Mouse (Mus musculus): ENCODE measurements around the gene Wfdc2. TPM values are rescaled to one million over a fixed set of nuclear protein-coding genes. Genes with fewer than 3 reads are reported as not detected.

Gene Wfdc2
- total and polyA plus RNA-seq, 3 experiments = not detected

DNA sequence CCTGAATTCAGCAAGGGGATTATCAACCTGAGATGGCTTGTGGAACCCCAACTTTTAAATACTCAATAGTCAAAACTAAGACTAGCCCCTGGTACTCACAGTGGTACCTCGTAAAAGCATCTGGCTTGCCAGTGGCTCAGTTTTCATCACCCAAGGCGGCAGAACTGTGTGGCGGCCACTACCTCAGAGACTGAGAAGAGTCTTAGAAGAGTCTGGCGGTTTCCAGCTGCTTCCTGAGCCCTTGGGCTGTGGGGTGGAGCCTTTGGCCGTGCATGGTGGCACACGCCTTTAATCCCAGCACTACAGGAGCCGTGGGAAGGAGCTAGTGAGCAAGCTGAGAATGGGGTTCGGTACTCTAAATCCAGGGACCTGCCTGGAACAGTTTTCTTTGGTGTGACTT is 39.9 kb upstream of the Wfdc2 start:
- DNase-seq (ENCODE audit: extremely low read depth) = peak; percentile 69

DNA sequence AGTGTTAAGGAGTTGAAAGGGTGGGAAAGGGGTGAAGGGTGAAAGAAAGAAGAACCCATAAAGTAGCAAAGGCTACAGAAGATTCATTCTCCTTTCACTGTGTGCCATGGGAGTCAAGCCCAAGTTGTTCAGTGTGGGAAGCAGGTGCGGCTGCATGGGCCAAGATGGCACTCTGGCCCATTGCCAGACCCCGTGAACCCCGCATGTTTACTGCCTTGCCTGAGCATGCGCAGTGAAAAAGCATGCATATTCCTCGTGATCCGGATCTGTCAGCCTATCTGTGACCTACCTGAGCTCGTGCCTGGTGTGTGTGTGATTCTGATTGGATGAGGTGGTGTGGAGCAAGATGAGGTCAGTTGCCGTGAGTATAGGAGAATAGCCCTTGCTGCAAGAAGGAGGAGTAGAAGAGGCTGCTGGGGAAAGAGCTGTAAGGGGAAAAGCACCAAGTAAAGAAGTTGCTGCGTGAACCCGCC is 38.9 kb upstream of the Wfdc2 start:
- TF ChIP-seq CHD2 (IDR thresholded peaks at IDR 0.05; ENCODE audit: low read length) (no peak), NRF1 (IDR thresholded peaks at IDR 0.05; ENCODE audit: low read depth, low read length) (peak; percentile 69)
- in situ Hi-C loops (cut with MboI; ENCODE audit: low pct_ligation_motif_present, low pct_unique_long_range_greater_than_20kb, low sequenced_read_pairs) = no loop called here
- no peak overlapping the region for H3K9ac ChIP-seq (ENCODE audit: insufficient read depth, low read depth)

More for the DNA sequence above, 39.9 kb upstream of the Wfdc2 start:
- peaks cover 30% of the 10 kb centered on the region for H3K9me3 ChIP-seq (replicated peaks; ENCODE audit: low read length)
- 0 out of 2 replicates have a peak, but pooled peaks have one; percentile 19 for TF ChIP-seq CHD1 (IDR thresholded peaks at IDR 0.05; ENCODE audit: low read depth, low read length)
- no peak for TF ChIP-seq ZMIZ1 (IDR thresholded peaks at IDR 0.05; ENCODE audit: low read depth, low read length)
- 0 out of 2 replicates have a peak, but pooled peaks have one; percentile 16 for TF ChIP-seq MXI1 (IDR thresholded peaks at IDR 0.05; ENCODE audit: low read depth, low read length)
- peak overlapping the region; percentile 27; the same call in 1 of the 2 replicates for H3K9ac ChIP-seq (ENCODE audit: insufficient read depth, low read depth)
- peak overlapping the region in 1 of 3 experiments; percentile 8 for H3K4me3 ChIP-seq (replicated peaks in 1 of 3; ENCODE audit: low read depth in 2 of 3, low read length in 2 of 3, poor library complexity in 1 of 3)
- H3K79me2 ChIP-seq (replicated peaks; ENCODE audit: control insufficient read depth, extremely low read depth, insufficient read depth, poor library complexity, severe bottlenecking) = no peaks in the 10 kb centered on the region
- H3K27me3 ChIP-seq (replicated peaks) = peaks cover 13% of the 10 kb centered on the region
- in situ Hi-C loops (cut with MboI; ENCODE audit: low pct_ligation_motif_present, low pct_unique_long_range_greater_than_20kb, low sequenced_read_pairs) (no loop called here), dilution Hi-C loops (cut with MboI; ENCODE audit: extremely low pct_ligation_motif_present, extremely low pct_unique_long_range_greater_than_20kb, low sequenced_read_pairs) (no loop called here)
- peak overlapping the region; percentile 64 for H3K4me2 ChIP-seq (ENCODE audit: insufficient read depth, low read depth, poor library complexity, severe bottlenecking)
- H3K4me1 ChIP-seq (ENCODE audit: control insufficient read depth in 1 of 2, insufficient read depth in 2 of 2) = peaks cover 2 to 25% of the 10 kb centered on the region in 2 experiments
- peak overlapping the region; percentile 71 for H3K27ac ChIP-seq (ENCODE audit: insufficient read depth, low read depth)
- no peaks in the 10 kb centered on the region for H3K36me3 ChIP-seq (replicated peaks in 1 of 2; ENCODE audit: control insufficient read depth in 1 of 2, insufficient read depth in 1 of 2, low read length in 1 of 2)

DNA sequence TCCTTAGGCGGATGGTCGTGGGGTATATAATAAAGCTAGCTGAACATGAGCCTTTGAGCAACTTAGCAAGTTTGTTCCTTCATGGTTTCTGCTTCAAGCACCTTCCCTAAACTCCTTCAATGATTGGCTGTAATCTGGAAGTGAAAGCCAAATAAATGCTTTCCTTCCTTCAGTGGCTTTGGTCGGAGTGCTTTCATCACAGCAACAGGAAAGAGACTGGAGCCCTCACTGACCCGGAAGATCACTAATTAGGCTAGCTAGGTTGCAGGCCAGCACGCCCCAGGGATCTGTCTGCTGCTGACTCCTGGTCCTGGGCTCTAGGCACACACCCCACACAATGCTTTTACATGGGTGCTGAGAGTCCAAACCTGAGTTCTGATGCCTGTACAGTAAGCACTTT is 33.7 kb upstream of the Wfdc2 start:
- peaks cover 4 to 14% of the 10 kb centered on the region in 2 experiments for H3K4me1 ChIP-seq (ENCODE audit: control insufficient read depth in 1 of 2, insufficient read depth in 2 of 2)
- peaks cover 29% of the 10 kb centered on the region for H3K9me3 ChIP-seq (replicated peaks; ENCODE audit: low read length)
- no peaks in the 10 kb centered on the region for H3K79me2 ChIP-seq (replicated peaks; ENCODE audit: control insufficient read depth, extremely low read depth, insufficient read depth, poor library complexity, severe bottlenecking)
- peaks cover 50% of the 10 kb centered on the region for H3K27me3 ChIP-seq (replicated peaks)
- dilution Hi-C loops (cut with MboI; ENCODE audit: extremely low pct_ligation_motif_present, extremely low pct_unique_long_range_greater_than_20kb, low sequenced_read_pairs) = no loop called here
- no peaks in the 10 kb centered on the region for H3K36me3 ChIP-seq (replicated peaks in 1 of 2; ENCODE audit: control insufficient read depth in 1 of 2, insufficient read depth in 1 of 2, low read length in 1 of 2)
- no peak overlapping the region for H3K27ac ChIP-seq (ENCODE audit: insufficient read depth, low read depth)
- H3K4me2 ChIP-seq (ENCODE audit: insufficient read depth, low read depth, poor library complexity, severe bottlenecking) = no peak overlapping the region
- TF ChIP-seq ELF1 (IDR thresholded peaks at IDR 0.05; ENCODE audit: low read depth, low read length) (no peak), USF2 (conservative IDR thresholded peaks at IDR 0.05; ENCODE audit: low read depth, low read length) (no peak), SIN3A (IDR thresholded peaks at IDR 0.05; ENCODE audit: low read length) (no peak), RAD21 (IDR thresholded peaks at IDR 0.05; ENCODE audit: low read depth, low read length) (no peak), IRF4 (IDR thresholded peaks at IDR 0.05; ENCODE audit: low read depth, low read length) (no peak), ZNF384 (IDR thresholded peaks at IDR 0.05; ENCODE audit: low read depth, low read length) (no peak), POLR2A (IDR thresholded peaks at IDR 0.05; ENCODE audit: low read depth, low read length) (no peak), EP300 (IDR thresholded peaks at IDR 0.05; ENCODE audit: low read length) (no peak), MYC (IDR thresholded peaks at IDR 0.05; ENCODE audit: low read depth, low read length) (no peak), PAX5 (IDR thresholded peaks at IDR 0.05; ENCODE audit: low read length) (no peak), CHD1 (IDR thresholded peaks at IDR 0.05; ENCODE audit: low read depth, low read length) (no peak), TCF12 (IDR thresholded peaks at IDR 0.05; ENCODE audit: low read depth, low read length) (no peak), MAX (IDR thresholded peaks at IDR 0.05; ENCODE audit: low read length) (no peak), POLR2AphosphoS2 (IDR thresholded peaks at IDR 0.05; ENCODE audit: low read depth, low read length) (no peak)
- no peak overlapping the region for H3K4me3 ChIP-seq (replicated peaks in 1 of 3; ENCODE audit: low read depth in 2 of 3, low read length in 2 of 3, poor library complexity in 1 of 3)
- no peak for DNase-seq (ENCODE audit: extremely low read depth)
- in situ Hi-C loops (cut with MboI; ENCODE audit: low pct_ligation_motif_present, low pct_unique_long_range_greater_than_20kb, low sequenced_read_pairs) = no loop called here
- no peak overlapping the region for H3K9ac ChIP-seq (ENCODE audit: insufficient read depth, low read depth)

More for the DNA sequence above, 38.9 kb upstream of the Wfdc2 start:
- no peak overlapping the region for H3K4me3 ChIP-seq (replicated peaks in 1 of 3; ENCODE audit: low read depth in 2 of 3, low read length in 2 of 3, poor library complexity in 1 of 3)
- dilution Hi-C loops (cut with MboI; ENCODE audit: extremely low pct_ligation_motif_present, extremely low pct_unique_long_range_greater_than_20kb, low sequenced_read_pairs) = no loop called here
- peaks cover 23% of the 10 kb centered on the region for H3K27me3 ChIP-seq (replicated peaks)
- H3K4me1 ChIP-seq (ENCODE audit: control insufficient read depth in 1 of 2, insufficient read depth in 2 of 2) = peaks cover 2 to 25% of the 10 kb centered on the region in 2 experiments
- no peak overlapping the region for H3K4me2 ChIP-seq (ENCODE audit: insufficient read depth, low read depth, poor library complexity, severe bottlenecking)
- peaks cover 36% of the 10 kb centered on the region for H3K9me3 ChIP-seq (replicated peaks; ENCODE audit: low read length)
- no peak for DNase-seq (ENCODE audit: extremely low read depth)
- no peak overlapping the region for H3K27ac ChIP-seq (ENCODE audit: insufficient read depth, low read depth)
- no peaks in the 10 kb centered on the region for H3K79me2 ChIP-seq (replicated peaks; ENCODE audit: control insufficient read depth, extremely low read depth, insufficient read depth, poor library complexity, severe bottlenecking)
- H3K36me3 ChIP-seq (replicated peaks in 1 of 2; ENCODE audit: control insufficient read depth in 1 of 2, insufficient read depth in 1 of 2, low read length in 1 of 2) = no peaks in the 10 kb centered on the region

Data from CH12.LX (cell line).